Mouse (Mus musculus) brain, embryonic 18.5 days (tissue): ENCODE results near the gene Trafd1.
"Not testable (repeated sequence)": the region's sequence is repeated elsewhere in the genome, so short reads cannot be mapped to it uniquely, and the experiment has no call there.

Experiments used
- DNase-seq: peaks from one replicate; pipeline ENCODE4 v3.0.0-alpha.2; 2012; ENCODE audit warnings: low read depth, low spot score

Gene Trafd1

GRCm38 (mm10) chr5:121384757-121385460, 523 bp downstream of the Trafd1 start:
- no peak for DNase-seq

GRCm38 (mm10) chr5:121383857-121384756, 1.3 kb downstream of the Trafd1 start:
- no peak for DNase-seq

- DNase-seq, result no peak
Measured at GRCm38 (mm10) chr5:121380692-121381091, 4.7 kb downstream of the Trafd1 start.

GRCm38 (mm10) chr5:121378678-121379256, 6.7 kb downstream of the Trafd1 start:
- DNase-seq, result no peak

GRCm38 (mm10) chr5:121376972-121377371, 8.5 kb downstream of the Trafd1 start:
- not testable (repeated sequence) for DNase-seq

- DNase-seq, result no peak
Measured at GRCm38 (mm10) chr5:121374790-121375189, 10.6 kb downstream of the Trafd1 start.

GRCm38 (mm10) chr5:121371712-121372111, 13.7 kb downstream of the Trafd1 start:
- DNase-seq, result no peak

GRCm38 (mm10) chr5:121367255-121367654, 18.2 kb downstream of the Trafd1 start:
- no peak for DNase-seq

- DNase-seq, result no peak
Measured at GRCm38 (mm10) chr5:121366449-121367225, 18.8 kb downstream of the Trafd1 start.

- DNase-seq, result no peak
Measured at GRCm38 (mm10) chr5:121363441-121363840, 22.0 kb downstream of the Trafd1 start.

GRCm38 (mm10) chr5:121361696-121362095, 23.7 kb downstream of the Trafd1 start:
- DNase-seq, result no peak

- no peak for DNase-seq
Measured at GRCm38 (mm10) chr5:121359229-121359628, 26.2 kb downstream of the Trafd1 start.

- DNase-seq, result no peak
Measured at GRCm38 (mm10) chr5:121343997-121344396, 41.4 kb downstream of the Trafd1 start.

GRCm38 (mm10) chr5:121342490-121342889, 42.9 kb downstream of the Trafd1 start:
- no peak for DNase-seq

GRCm38 (mm10) chr5:121340965-121341473, 44.4 kb downstream of the Trafd1 start:
- DNase-seq, result no peak

GRCm38 (mm10) chr5:121339507-121340230, 45.8 kb downstream of the Trafd1 start:
- no peak for DNase-seq

GRCm38 (mm10) chr5:121336776-121337175, 48.7 kb downstream of the Trafd1 start:
- no peak for DNase-seq

GRCm38 (mm10) chr5:121336009-121336408, 49.4 kb downstream of the Trafd1 start:
- DNase-seq, result no peak

GRCm38 (mm10) chr5:121335426-121335825, 50.0 kb downstream of the Trafd1 start:
- DNase-seq, result no peak

GRCm38 (mm10) chr5:121334454-121334853, 51.0 kb downstream of the Trafd1 start:
- no peak for DNase-seq

GRCm38 (mm10) chr5:121333976-121334375, 51.5 kb downstream of the Trafd1 start:
- DNase-seq, result no peak
